Mouse (Mus musculus): ENCODE data around the gene Psma5.

Psma5 gene

GRCm38 (mm10) chr3:108282401-108283240, 25.9 kb downstream of the Psma5 start:
- ATAC-seq (ENCODE audit: low TSS enrichment), result no peak

- ATAC-seq (ENCODE audit: low TSS enrichment), result no peak
Measured at GRCm38 (mm10) chr3:108283241-108283561, 26.5 kb downstream of the Psma5 start.

DNA sequence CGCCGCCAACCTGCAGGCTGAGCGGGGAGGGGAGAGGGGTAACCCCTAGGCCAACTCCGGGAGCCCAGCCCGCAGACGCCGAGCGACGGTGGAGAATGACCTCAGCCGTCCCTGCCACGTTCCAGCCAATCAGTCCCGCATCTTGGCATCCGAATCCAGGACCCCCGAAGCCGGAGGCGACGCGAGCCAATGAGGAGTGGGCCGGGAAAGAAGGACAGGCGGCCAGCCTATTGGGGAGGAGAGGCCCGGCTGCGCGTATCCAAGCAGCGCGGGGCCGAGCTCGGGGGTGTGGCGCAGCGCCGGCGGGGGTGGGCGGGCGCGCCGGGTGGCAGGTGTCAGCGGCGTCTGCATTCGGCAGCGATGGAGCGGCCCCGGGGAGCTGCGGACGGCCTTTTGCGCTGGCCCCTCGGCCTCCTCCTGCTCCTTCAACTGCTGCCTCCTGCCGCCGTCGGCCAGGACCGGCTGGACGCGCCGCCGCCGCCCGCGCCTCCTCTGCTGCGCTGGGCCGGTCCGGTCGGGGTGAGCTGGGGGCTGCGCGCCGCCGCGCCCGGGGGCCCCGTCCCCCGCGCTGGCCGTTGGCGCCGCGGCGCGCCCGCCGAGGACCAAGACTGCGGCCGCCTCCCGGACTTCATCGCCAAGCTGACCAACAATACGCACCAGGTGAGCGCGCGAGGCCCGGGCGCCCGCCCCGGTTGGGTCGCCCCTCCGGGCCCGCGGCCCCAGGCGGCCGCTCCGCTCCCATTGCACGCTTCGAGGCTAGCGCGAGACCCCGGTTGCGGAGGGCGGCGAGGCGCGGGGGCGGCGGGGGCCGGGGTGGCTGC, 27.3 kb downstream of the Psma5 start, which contains the start of gene Sort1:
TSS of gene Sort1 (plus strand) at position 302 of the 821 bp plus-strand sequence.
- peak; percentile 82 for ATAC-seq (ENCODE audit: low TSS enrichment)

DNA sequence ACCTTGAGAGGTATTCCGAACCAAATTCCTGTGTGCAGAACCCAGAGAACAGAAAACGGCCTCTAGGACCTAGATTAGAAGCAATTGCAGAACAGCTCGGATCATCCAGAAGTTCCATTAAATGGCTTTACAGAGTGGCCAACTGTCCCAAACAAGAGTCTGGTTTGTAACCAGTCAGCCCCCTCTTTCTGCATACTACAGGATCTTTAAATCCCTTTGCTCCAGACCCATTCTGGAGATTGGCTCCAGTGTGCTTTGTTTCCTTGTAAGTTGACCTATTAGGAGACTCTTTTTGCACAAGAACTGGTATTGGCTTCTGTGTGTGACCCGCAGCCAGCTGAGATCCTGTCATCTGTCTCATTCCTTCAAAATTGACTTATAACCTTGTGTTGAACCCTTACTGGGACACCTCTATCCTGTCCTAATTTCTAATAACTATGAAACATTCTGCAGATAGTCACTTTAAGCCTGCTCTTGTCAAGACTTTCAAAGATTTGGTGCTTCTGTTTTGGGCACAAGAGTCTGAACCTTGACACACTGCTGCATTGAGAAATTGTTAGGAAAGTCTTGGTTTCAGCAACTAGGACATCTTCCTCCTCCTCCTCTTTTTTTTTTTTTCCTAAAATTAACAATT, 28.5 kb downstream of the Psma5 start:
- no peak for ATAC-seq (ENCODE audit: low TSS enrichment)

DNA sequence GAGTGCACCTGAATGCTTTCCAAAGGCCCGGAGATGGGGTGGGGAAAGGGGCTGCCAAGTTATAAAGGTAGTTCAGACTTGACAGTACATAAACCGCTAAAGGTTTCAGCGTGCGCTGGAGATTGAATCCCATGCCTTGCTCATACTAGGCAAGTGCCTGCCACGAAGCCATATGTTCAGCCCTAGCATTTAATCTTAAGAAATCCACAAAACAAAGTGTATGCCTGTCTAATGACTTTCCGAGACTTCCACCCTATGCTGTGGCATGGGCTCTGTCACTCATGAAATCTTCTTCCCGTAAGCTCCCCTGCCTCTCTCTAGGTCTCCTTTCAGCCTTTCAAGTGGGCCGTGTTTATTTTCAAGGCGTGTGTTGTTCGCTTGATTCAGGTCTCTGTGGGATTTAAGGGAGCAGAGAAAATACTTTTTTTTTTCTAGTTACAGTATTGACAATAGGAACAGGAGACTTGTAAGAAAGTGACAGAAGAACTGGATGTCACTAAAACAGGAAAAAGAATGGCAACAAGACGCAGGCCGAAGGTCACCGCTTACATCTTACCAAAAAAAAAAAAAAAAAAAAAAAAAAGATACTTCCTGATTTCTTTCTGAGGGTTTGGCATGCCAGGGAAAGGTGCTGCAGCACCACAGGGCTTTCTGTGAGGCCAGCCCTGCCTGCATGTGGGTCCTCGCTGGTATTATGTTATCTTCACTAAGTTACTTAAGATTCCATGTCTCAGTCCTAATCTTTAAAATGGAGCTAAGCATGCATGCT, 30.1 kb downstream of the Psma5 start:
- ATAC-seq (ENCODE audit: low TSS enrichment), result no peak

GRCm38 (mm10) chr3:108287811-108288805, 31.4 kb downstream of the Psma5 start:
- ATAC-seq (ENCODE audit: low TSS enrichment), result peak; percentile 16; the same call in 1 of the 2 replicates

GRCm38 (mm10) chr3:108289311-108290130, 32.8 kb downstream of the Psma5 start:
- ATAC-seq (ENCODE audit: low TSS enrichment), result no peak

- ATAC-seq (ENCODE audit: low TSS enrichment), result no peak
Measured at GRCm38 (mm10) chr3:108291036-108291799, 34.5 kb downstream of the Psma5 start.

DNA sequence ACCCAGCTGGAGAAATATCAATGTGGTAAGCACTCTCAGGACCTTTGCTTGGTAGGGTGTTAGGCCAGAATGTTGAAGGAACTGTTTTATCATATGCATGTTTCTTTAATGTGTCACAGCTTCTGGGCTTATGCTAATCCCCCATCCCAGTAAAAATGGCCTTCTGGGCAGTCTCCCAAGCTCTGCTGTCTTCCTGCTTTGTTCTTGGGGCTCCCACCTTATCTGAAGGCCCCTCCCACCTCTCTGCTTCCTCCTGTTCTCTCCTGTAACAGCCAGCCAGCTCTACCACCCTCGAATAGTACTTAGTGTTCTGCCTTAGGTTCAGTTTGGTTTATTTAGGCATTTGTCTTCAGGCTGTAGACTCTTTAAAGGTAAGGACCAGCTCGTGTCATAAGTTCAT, 37.7 kb downstream of the Psma5 start:
- ATAC-seq (ENCODE audit: low TSS enrichment), result 0 out of 2 replicates have a peak, but pooled peaks have one; percentile 20

DNA sequence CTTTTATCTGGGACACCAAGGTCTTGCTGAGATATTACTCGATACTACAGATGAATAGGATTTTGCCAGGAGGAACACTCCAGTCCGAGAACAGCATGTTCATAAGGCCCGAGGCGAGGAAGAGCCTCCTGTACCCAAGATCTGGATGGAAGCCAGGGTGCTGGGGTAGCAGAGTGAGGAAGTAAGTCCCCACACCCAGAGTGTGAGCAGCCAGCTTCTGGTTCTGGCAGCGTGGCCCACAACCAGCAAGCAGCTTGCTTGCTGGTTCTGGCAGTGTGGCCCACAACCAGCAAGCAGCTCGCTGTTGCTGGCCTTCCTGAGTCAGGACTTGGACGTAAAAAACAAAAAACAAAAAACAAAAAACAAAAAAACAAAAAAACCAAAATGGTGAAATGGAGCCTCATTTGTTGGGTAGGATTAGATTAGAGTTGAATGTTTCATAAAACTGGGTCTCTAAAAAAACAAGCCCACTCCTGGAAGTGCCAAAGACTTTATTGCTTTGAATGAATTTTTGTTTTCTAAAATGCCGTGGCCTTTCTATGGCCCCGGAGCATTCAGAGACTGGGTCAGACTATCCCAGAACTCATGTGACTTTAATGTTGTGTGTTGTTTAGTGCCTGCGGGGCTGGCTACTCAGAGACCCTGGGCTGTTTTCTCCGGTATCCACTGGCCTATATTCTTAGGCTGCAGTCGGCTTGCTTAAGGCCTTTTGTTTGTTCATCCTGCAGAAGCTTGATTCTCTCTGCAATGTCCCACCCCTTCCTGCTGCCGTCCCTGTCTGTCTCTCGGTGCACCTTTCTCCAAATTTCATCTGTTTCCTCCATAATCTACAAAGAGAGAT, 38.9 kb downstream of the Psma5 start:
- ATAC-seq (ENCODE audit: low TSS enrichment), result peak; percentile 50

DNA sequence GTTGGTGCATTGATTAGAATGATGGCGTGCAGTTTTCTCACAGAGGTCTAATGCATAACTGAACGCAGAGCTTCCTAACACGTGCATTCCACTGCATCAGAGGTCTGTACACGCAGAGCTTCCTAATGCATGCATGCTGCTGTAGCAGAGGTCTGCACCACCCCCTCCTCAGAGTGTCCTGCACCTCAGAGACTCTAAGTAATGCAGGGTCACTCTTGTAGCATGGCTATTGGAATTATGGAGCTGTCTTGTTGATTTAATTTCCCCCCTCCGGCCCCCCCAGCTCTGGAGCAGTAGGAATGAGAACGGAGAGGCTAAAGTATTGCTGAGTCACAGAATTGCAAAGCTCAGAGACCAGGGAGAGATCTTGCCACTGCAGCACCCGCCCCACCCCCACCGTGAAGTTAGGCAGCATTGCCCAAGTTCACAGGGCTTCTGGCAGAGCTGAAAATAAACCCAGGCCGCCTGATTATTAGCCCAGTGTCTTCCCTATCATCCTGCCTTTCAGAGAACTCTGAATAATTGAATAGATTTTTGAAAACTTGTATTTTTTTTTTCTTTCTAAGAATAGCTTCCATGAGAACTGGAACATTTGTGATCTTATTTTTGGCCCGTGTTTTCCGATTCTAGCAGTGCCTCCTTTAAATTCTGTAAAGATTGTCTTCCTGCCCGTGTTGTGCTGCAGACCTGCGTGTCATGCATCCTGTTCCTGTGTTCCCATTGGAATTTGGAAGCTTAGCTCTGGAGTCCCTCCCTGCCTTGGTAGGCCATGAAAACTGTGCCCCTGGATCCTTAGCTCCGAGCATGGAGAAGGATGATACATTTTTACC, 39.7 kb downstream of the Psma5 start:
- ATAC-seq (ENCODE audit: low TSS enrichment), result peak; percentile 33

DNA sequence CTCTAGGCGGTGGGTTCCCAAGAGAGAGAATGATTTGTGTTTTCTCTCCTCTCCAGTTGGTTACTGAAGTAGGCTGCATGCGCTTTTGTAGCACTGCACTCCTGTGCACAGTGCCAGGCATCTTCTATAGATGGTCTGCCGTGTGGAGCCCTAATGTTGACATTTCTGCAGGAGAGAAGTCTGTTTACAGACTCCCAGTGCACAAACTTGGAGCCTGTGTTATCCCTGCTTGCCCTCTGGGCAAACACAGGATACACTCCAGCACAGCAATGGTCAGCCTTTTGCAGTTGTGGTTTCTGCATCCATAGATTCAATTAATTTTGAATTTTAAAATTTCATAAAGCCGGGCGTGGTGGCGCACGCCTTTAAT, 40.3 kb downstream of the Psma5 start:
- peak; percentile 15; the same call in 1 of the 2 replicates for ATAC-seq (ENCODE audit: low TSS enrichment)

GRCm38 (mm10) chr3:108297603-108298553, 41.2 kb downstream of the Psma5 start:
- ATAC-seq (ENCODE audit: low TSS enrichment), result no peak

DNA sequence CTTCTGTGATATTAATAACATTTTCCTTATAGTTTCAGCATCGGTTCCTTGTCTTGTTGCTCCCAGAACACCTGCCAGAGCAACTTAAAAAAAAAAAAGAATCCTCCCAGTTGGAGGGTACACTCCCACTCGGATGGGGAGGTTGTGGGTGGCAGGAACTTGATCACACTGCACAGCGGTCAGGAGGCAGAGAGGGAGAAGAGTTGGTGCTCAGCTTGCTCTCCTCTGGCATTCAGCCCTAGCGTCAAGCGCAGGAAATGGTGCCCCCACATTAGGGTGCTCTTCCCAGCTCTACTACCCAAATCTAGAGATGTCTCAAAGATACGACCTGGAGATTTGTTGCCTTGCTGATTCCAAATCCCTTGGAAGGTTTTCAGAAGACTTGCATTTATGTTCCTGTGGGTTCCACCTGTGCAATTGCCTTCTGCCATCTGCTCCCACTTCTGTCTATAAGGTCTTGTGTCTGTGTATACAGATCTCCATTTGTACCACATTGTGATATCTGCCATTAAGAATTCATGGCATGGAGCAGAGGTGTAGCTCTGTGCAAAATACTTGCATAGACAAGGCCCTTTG, 43.8 kb downstream of the Psma5 start:
- ATAC-seq (ENCODE audit: low TSS enrichment), result peak; percentile 13; the same call in 1 of the 2 replicates

GRCm38 (mm10) chr3:108303683-108304082, 47.0 kb downstream of the Psma5 start:
- no peak for ATAC-seq (ENCODE audit: low TSS enrichment)

Data from frontal cortex, adult (tissue).